Mouse (Mus musculus): Measurements from ENCODE around the gene Nkx2-3.

The Nkx2-3 gene

DNA sequence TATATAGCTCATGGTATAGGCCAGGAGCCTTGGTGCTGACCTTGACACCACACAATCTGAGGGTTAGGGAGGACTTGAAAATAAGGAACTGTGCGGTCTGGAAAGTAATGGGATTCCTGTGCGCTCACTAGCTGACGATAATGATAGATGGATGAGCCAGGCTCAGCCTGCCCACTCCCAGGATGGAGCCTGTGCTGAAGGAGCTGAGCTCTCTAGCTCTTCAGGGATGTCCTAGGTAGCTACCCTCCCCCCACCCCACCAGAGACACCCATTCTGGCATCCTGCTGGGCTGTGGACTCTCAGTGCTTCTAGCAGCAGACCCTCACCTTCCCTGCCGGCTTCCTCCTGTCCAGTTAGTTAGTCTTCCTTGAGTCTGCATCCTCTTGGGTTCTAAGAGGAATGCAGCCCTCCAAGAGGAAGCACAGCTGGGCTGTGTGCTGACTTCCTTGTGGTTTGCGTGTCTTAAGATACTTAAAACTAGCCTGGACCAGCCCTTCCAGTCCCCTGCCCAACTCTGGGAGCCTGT, 6.4 kb downstream of the Nkx2-3 start:
- DNase-seq (ENCODE audit: low read depth in 1 of 2, low spot score in 2 of 2) = no peak

GRCm38 (mm10) chr19:43619916-43620479, 7.9 kb downstream of the Nkx2-3 start:
- no peak for DNase-seq (ENCODE audit: low read depth in 1 of 2, low spot score in 2 of 2)

DNA sequence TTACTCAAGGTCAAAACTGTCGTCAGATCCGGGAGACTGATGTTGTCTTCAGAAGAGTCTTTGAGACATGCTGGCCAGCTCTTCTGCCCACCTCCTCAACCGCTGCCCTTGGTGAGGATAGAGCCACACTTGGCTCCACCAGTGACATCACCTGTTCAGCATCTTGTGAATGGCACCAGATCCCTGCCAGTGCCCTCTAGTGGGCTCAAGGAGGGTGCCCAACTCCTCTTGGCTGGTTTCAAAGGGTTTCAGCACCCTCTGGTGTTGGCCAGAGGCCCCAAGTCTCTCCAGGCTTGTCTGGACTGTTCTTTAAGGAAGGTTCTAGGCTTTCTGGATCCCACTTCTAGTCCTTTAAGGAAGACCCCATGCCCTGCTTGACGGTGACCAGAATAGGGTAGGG, 11.8 kb downstream of the Nkx2-3 start:
- peak in 1 of 2 experiments; percentile 44 for DNase-seq (ENCODE audit: low read depth in 1 of 2, low spot score in 2 of 2)

DNA sequence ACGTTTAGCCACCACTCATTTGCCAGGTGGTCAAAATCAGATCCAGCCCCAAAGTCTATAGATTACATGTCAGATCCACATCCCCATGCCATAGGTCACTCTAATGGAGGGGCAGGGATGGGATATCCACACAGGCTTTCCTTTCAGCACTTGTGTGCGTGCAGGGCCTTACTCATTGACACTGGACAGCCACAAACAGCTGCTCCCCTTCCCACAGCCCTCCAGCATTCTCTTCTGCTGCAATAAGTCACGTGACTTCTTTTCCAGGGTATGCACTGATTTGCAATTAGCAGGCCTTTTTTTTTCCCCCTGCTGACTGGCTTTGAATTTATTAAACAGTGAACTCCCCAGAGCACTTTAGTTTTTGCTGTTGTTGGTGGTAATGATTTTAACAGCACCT, 14.0 kb downstream of the Nkx2-3 start:
- no peak for DNase-seq (ENCODE audit: low read depth in 1 of 2, low spot score in 2 of 2)

- no peak for DNase-seq (ENCODE audit: low read depth in 1 of 2, low spot score in 2 of 2)
Observed at GRCm38 (mm10) chr19:43627345-43627744, 15.2 kb downstream of the Nkx2-3 start.

DNA sequence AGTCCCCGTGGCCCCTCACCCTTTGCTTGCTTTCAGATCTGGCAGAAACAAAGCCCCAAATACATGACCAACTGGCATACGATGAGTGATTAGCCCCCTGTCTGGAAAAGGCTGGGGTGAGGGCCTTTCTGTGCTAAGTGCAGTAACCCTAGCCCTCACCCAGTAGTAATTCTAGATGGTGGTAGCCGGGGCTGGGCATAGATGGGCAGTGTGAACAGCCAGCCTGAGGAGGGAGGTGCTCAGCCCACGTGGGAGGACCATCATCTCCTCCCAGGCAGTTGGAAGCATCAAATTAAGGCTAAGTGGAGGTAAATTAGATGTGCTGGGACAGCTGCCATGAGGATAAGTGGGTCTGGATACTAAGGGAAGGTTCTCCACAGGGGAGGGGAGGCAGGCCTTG, 17.0 kb downstream of the Nkx2-3 start:
- DNase-seq (ENCODE audit: low read depth in 1 of 2, low spot score in 2 of 2) = no peak

GRCm38 (mm10) chr19:43630466-43631251, 18.5 kb downstream of the Nkx2-3 start:
- DNase-seq (ENCODE audit: low read depth in 1 of 2, low spot score in 2 of 2) = peak; percentile 42 to 77

GRCm38 (mm10) chr19:43641833-43642232, 29.7 kb downstream of the Nkx2-3 start:
- DNase-seq (ENCODE audit: low read depth in 1 of 2, low spot score in 2 of 2) = no peak

- no peak for DNase-seq (ENCODE audit: low read depth in 1 of 2, low spot score in 2 of 2)
Observed at GRCm38 (mm10) chr19:43642843-43643242, 30.7 kb downstream of the Nkx2-3 start.

GRCm38 (mm10) chr19:43645508-43645907, 33.4 kb downstream of the Nkx2-3 start:
- no peak for DNase-seq (ENCODE audit: low read depth in 1 of 2, low spot score in 2 of 2)

DNA sequence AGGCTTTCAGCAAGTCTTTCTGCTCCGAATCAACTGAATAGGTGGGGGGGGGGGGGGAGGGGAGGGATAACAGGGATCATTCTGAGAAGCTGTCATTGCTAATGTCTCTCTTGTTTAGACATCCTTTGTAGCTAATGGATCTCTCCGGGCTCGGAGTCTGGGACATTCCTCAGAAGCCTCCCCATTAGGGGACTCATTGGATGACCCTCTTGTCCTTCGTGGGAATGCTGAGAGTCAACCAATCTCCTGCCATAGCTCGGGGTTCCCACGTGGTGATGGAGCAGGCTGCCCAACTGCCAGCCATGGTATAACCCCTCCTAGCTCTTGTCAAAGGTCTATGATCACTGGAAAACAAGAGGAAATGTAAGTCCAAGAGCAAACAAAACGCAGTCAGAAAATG, 34.7 kb downstream of the Nkx2-3 start:
- DNase-seq (ENCODE audit: low read depth in 1 of 2, low spot score in 2 of 2) = no peak

- DNase-seq (ENCODE audit: low read depth in 1 of 2, low spot score in 2 of 2) = no peak
Observed at GRCm38 (mm10) chr19:43647261-43647660, 35.1 kb downstream of the Nkx2-3 start.

DNA sequence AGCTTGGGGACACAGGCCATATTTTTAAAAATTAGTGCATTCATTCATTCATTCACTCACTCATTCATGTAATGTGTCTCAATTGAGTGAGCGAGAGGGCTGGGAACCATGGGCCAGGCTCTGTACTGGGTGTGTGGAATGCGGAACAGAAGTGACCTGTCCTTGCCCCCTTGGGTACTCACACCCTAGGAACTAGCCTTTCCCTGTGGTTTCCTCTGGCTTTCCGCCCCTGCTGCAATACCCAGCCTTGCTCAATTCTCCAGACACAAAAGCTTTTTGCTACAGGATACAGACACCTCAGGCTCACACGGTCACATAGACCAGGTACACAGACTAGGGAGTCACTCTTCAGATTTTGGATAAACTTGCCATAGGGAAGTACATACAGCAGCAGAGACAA, 36.2 kb downstream of the Nkx2-3 start:
- peak; percentile 65 to 67 for DNase-seq (ENCODE audit: low read depth in 1 of 2, low spot score in 2 of 2)

GRCm38 (mm10) chr19:43651241-43651785, 39.2 kb downstream of the Nkx2-3 start:
- DNase-seq (ENCODE audit: low read depth in 1 of 2, low spot score in 2 of 2) = no peak

DNA sequence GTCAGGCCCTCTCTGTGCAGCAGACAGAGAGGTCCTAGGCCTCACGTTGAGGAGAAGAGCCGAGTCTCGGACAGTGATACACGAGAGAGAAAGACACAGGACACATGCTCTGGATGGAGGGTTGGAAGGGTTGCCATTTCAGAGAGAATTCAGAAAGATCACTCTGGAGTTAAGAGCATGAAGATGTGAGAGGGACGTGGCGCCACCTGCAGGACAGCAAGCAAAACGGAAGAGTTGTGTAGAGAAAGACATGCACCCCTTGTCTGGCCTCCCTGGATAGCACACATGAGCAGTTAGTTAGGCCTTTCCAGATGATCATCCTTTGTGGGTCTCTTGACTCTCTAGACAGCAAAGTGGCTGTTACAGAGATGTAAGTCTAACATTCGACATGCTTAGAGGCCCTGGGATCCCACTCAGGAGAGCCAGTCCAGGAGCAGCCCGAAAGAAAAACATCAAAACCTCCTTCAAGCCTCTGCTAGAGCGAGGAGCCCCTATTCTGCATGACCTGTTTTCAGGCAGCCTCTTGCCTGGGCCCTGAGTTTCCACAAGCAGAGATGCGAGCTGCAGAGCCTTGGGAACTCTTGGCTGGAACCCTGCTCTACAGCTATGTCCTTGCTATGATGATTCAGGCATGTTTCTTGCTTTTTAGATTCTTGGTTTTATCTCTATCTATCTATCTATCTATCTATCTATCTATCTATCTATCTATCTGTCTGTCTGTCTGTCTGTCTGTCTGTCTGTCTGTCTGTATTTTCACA, 43.8 kb downstream of the Nkx2-3 start:
- DNase-seq (ENCODE audit: low read depth in 1 of 2, low spot score in 2 of 2) = peak in 1 of 2 experiments; percentile 46

- DNase-seq (ENCODE audit: low read depth in 1 of 2, low spot score in 2 of 2) = no peak
Observed at GRCm38 (mm10) chr19:43659632-43660031, 47.5 kb downstream of the Nkx2-3 start.

DNA sequence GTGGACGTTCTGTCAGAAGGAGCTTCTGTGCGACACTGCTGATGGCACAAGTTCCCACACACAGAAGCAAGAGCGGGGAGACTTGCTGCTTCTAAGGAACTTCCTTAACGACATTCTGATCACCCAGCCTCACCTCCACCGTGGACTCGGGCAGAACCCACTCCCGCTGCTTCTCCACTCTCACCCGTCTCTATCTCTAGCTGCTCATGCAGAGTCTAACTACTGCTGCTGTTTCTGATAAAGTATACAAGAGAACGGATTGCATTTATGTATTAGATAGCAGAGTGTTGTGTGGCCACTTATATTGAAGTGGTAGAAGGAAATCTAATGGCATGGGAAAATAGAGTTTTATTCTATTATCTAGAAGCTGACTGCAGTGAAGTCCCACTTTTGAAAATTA, 48.6 kb downstream of the Nkx2-3 start:
- no peak for DNase-seq (ENCODE audit: low read depth in 1 of 2, low spot score in 2 of 2)

DNA sequence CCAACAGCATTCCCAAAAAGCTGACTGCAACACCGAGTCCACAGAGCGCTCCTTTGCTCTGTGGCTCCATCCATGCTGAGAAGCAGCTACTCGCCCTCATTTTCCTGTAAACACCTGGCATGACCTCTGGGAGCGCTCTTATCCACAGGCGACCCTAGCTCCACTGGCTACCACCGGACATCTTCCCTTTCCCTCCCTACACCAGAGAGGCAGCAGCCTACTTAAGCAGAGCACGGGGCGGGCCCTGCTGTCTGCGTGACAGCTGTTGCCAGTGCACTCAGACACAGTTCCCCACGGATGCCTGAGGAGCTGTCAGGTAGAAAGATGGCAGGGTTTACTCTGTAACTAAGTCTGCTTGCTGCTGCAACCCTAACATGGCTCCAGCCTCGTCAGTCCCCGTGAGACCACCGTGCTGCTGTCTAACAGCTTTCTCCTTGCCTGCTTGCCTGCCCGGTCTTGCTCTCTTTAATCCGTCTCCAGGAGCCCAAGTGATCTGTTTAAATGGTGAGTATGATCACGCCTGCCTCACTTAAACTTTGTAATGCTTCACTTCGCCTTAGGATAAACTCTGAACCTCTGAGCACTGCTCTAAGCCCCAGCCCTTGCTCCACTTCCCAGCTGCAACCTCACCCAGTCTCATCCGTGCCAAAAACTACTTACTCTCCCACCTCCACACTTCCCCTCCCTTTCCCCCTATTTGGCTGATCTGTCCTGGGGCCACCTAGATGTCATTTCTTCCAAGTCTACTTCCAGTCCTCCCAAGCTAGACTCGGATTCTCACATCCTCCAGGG, 50.2 kb downstream of the Nkx2-3 start:
- DNase-seq (ENCODE audit: low read depth in 1 of 2, low spot score in 2 of 2) = no peak

- DNase-seq (ENCODE audit: low read depth in 1 of 2, low spot score in 2 of 2) = no peak
Observed at GRCm38 (mm10) chr19:43663471-43663870, 51.3 kb downstream of the Nkx2-3 start.

Data from monocyte, adult 2 months (primary cell).